Mouse (Mus musculus) lung, postnatal 0 days (tissue): ENCODE data around the gene Stk11. TPM values are rescaled to one million over a fixed set of nuclear protein-coding genes. Genes with fewer than 3 reads are reported as not detected.

Source experiments
- ATAC-seq: fragments of 200-750 bp; cut with Nextera tagmentation; 2 replicates; pipeline ENCODE4 v1.8.0; 2017; ENCODE audit warnings: moderate library complexity
- DNase-seq: peaks from one replicate; pipeline ENCODE4 v3.0.0-alpha.2; 2016; ENCODE audit warnings: low spot score
- H3K27ac ChIP-seq: fragments of 300-500 bp; sonication (generic); 2 replicates; pipeline ENCODE4 v1.5.1; 2014; ENCODE audit warnings: antibody characterized with exemption, mild to moderate bottlenecking, low read length, mixed read lengths
- H3K27me3 ChIP-seq: fragments of 300-500 bp; sonication (generic); replicated peaks from 2 replicates; pipeline ENCODE4 v1.6.1; 2014; ENCODE audit warnings: low read length, mixed read lengths; ENCODE audit not compliant: insufficient read depth
- H3K36me3 ChIP-seq: fragments of 300-500 bp; sonication (generic); 2 replicates; pipeline ENCODE4 v1.6.1; 2014; ENCODE audit warnings: low read length, mixed read lengths; ENCODE audit not compliant: insufficient read depth
- H3K4me1 ChIP-seq: fragments of 300-500 bp; sonication (generic); 2 replicates; pipeline ENCODE4 v1.6.1; 2014; ENCODE audit warnings: antibody characterized with exemption, low read depth, low read length, mixed read lengths; ENCODE audit not compliant: insufficient read depth
- H3K4me2 ChIP-seq: fragments of 300-500 bp; sonication (generic); replicated peaks from 2 replicates; pipeline ENCODE4 v1.6.1; 2014; ENCODE audit warnings: low read depth, mild to moderate bottlenecking, low read length, moderate library complexity, mixed read lengths
- H3K4me3 ChIP-seq: fragments of 300-500 bp; sonication (generic); 2 replicates; pipeline ENCODE4 v1.5.1; 2014; ENCODE audit warnings: low read depth, low read length
- H3K9ac ChIP-seq: fragments of 300-500 bp; sonication (generic); replicated peaks from 2 replicates; pipeline ENCODE4 v1.6.1; 2014; ENCODE audit warnings: low read depth, mild to moderate bottlenecking
- H3K9me3 ChIP-seq: fragments of 300-500 bp; sonication (generic); 2 replicates; pipeline ENCODE4 v1.6.1; 2016; ENCODE audit warnings: low read length, mixed read lengths
- CTCF ChIP-seq: IDR thresholded peaks from 2 replicates; pipeline ENCODE4 v1.5.1; 2016; ENCODE audit warnings: antibody characterized with exemption, mild to moderate bottlenecking
- EP300 ChIP-seq: IDR thresholded peaks from 2 replicates; pipeline ENCODE4 v1.6.1; 2016; ENCODE audit warnings: antibody characterized with exemption, mild to moderate bottlenecking, control low read depth
- WGBS: fragments of 180-500 bp; shearing (Covaris S2); extraction: QIAGEN DNeasy Blood & Tissue Kit; methylation state at CpG from one replicate; pipeline ENCODE4 v1.1.7; 2014; 5-methylcytosine and 5-hydroxymethylcytosine counted together
- polyA plus RNA-seq: library from polyadenylated mRNA; unstranded; fragments of >200 nt; fragmentation: Nextera tagmentation; extraction: Ambion mirVana; gene quantifications from 2 replicates; pipeline ENCODE4 v1.2.1, GENCODE M21; 2015

Gene Stk11
- polyA plus RNA-seq, 1 experiment from 2014 or later, result 19.0 TPM

GRCm38 (mm10) chr10:80179068-80180051 lies 63.8 kb downstream of the Stk11 start, which contains the start of gene Efna2:
Gene Efna2 (plus strand): TSS chr10:80179482.
- WGBS, result 1% methylated on average over 65 of the region's 106 CpGs
- Histone ChIP-seq H3K27ac (no peak within 1 kb of the TSS), H3K9ac (peak within 1 kb of the TSS; percentile 41; the same call in 1 of the 2 replicates), H3K9me3 (no peaks in the 10 kb centered on the region), H3K4me3 (peak within 1 kb of the TSS; percentile 65), H3K36me3 (no peaks in the 10 kb centered on the region), H3K27me3 (peaks cover 4% of the 10 kb centered on the region; the same call in 1 of the 2 replicates), H3K4me2 (peak within 1 kb of the TSS; percentile 73), H3K4me1 (no peaks in the 10 kb centered on the region)
- TF ChIP-seq CTCF (no peak), EP300 (no peak)
- DNase-seq (peak; percentile 63), ATAC-seq (peak; percentile 51)

Other genes starting within 250 kb of the Stk11 start
- gene Prtn3, start 241.3 kb upstream of the Stk11 start, polyA plus RNA-seq, result 2.2 and 2.4 TPM in 2 replicates
- 3.9 and 4.8 TPM in 2 replicates for gene Plppr3, start 241.2 kb upstream of the Stk11 start, polyA plus RNA-seq
- 0.92 TPM in 1 of 2 replicates, not detected in the other for gene Elane, start 229.6 kb upstream of the Stk11 start, polyA plus RNA-seq
- not detected in 2 replicates for gene Cfd, start 224.9 kb upstream of the Stk11 start, polyA plus RNA-seq
- 32.0 and 32.8 TPM in 2 replicates for gene Med16, start 206.9 kb upstream of the Stk11 start, polyA plus RNA-seq
- gene Gm26602, start 204.9 kb upstream of the Stk11 start, polyA plus RNA-seq, result not detected in 2 replicates
- gene Kiss1r, start 198.8 kb upstream of the Stk11 start, polyA plus RNA-seq, result 1.6 and 1.7 TPM in 2 replicates
- gene R3hdm4, start 194.6 kb upstream of the Stk11 start, polyA plus RNA-seq, result 123 and 129 TPM in 2 replicates
- 4.8 and 7.1 TPM in 2 replicates for gene Arid3a, start 188.8 kb upstream of the Stk11 start, polyA plus RNA-seq
- gene Wdr18, start 155.7 kb upstream of the Stk11 start, polyA plus RNA-seq, result 32.8 and 44.2 TPM in 2 replicates
- gene Grin3b, start 145.1 kb upstream of the Stk11 start, polyA plus RNA-seq, result 0.24 and 0.32 TPM in 2 replicates
- 26.7 and 27.6 TPM in 2 replicates for gene Tmem259, start 131.5 kb upstream of the Stk11 start, polyA plus RNA-seq
- gene Cnn2, start 127.2 kb upstream of the Stk11 start, polyA plus RNA-seq, result 483 and 567 TPM in 2 replicates
- 5.5 and 6.5 TPM in 2 replicates for gene Abca7, start 119.3 kb upstream of the Stk11 start, polyA plus RNA-seq
- 20.1 and 22.2 TPM in 2 replicates for gene Arhgap45, start 99.2 kb upstream of the Stk11 start, polyA plus RNA-seq
- 178 and 202 TPM in 2 replicates for gene Polr2e, start 76.0 kb upstream of the Stk11 start, polyA plus RNA-seq
- 1,058 and 1,082 TPM in 2 replicates for gene Gpx4, start 68.6 kb upstream of the Stk11 start, polyA plus RNA-seq
- gene Sbno2, start 10.2 kb upstream of the Stk11 start, polyA plus RNA-seq, result 17.5 and 26.4 TPM in 2 replicates
- 463 and 491 TPM in 2 replicates for gene Atp5d, start 22.8 kb downstream of the Stk11 start, polyA plus RNA-seq
- gene Cbarp, start 25.0 kb downstream of the Stk11 start, polyA plus RNA-seq, result 5.1 and 5.5 TPM in 2 replicates
- gene Midn, start 32.5 kb downstream of the Stk11 start, polyA plus RNA-seq, result 13.2 and 14.2 TPM in 2 replicates
- gene Cirbp, start 50.2 kb downstream of the Stk11 start, polyA plus RNA-seq, result 203 and 305 TPM in 2 replicates
- 10.4 and 11.7 TPM in 2 replicates for gene 1600002K03Rik, start 57.1 kb downstream of the Stk11 start, polyA plus RNA-seq
- gene Efna2, start 63.7 kb downstream of the Stk11 start, polyA plus RNA-seq, result 5.1 and 6.9 TPM in 2 replicates
- gene Mum1, start 110.6 kb downstream of the Stk11 start, polyA plus RNA-seq, result 34.0 and 36.9 TPM in 2 replicates
- 295 and 327 TPM in 2 replicates for gene Ndufs7, start 133.3 kb downstream of the Stk11 start, polyA plus RNA-seq
- gene Gamt, start 145.2 kb downstream of the Stk11 start, polyA plus RNA-seq, result 23.5 and 25.4 TPM in 2 replicates
- 37.8 and 38.1 TPM in 2 replicates for gene Dazap1, start 145.7 kb downstream of the Stk11 start, polyA plus RNA-seq
- 651 and 741 TPM in 2 replicates for gene Rps15, start 176.7 kb downstream of the Stk11 start, polyA plus RNA-seq
- 0.57 and 0.85 TPM in 2 replicates for gene Apc2, start 180.2 kb downstream of the Stk11 start, polyA plus RNA-seq
- 58.4 and 64.8 TPM in 2 replicates for gene 2310011J03Rik, start 204.7 kb downstream of the Stk11 start, polyA plus RNA-seq
- gene Pcsk4, start 213.7 kb downstream of the Stk11 start, polyA plus RNA-seq, result 3.4 and 3.7 TPM in 2 replicates
- 15.4 and 17.6 TPM in 2 replicates for gene Reep6, start 214.2 kb downstream of the Stk11 start, polyA plus RNA-seq
- 6.4 and 7.3 TPM in 2 replicates for gene Adamtsl5, start 232.6 kb downstream of the Stk11 start, polyA plus RNA-seq
- gene Plk5, start 240.7 kb downstream of the Stk11 start, polyA plus RNA-seq, result 1.00 and 1.0 TPM in 2 replicates